Mouse (Mus musculus) cerebellum, adult 18-20 months (tissue): ENCODE results near the gene Usp37.
A peak's percentile ranks its signal among the peaks of the same experiment; 100 is the strongest.

Experiments used
- DNase-seq, 2 experiments: peaks; one replicate each; pipeline ENCODE4 v3.0.0; 2021

Gene Usp37

DNA sequence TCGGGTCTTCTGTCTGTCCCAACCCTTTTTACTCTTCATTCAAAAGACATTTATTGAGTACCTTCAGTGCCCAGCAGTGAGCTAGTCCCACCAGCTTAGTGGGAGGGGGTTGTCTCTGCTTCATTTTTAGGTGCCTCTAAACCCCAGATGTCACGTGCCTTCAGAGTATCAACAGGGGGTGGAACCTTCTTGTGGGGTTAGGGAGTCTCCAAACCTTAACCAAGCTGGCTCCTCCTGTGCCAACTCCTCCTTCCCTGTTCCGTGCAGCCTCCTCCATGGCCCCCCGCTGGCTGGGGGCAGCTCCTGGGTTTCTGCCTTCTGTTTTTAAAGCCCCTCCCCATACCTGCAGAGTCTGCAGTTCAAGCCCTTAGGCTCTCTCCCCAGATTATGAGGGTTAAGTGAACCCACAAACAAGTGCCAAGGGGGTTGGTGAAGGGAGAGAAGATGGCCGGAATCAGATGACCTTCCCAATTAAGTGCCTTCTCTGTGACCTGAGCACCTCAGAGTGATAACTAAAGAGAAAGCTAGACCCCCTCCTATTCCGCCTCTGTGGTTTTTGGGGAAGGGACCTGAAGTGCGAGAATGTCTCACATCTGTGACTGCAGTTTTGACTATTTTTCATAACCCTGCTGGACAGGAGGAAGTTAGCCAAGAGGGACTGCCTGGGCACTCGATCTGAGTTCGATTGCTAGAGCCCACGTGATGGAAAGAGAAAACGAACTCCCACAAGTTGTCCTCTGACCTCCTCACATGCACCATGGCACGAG lies 147.4 kb downstream of the Usp37 start:
- peak in 1 of 2 experiments; percentile 21 for DNase-seq

GRCm38 (mm10) chr1:74395290-74395689 lies 148.8 kb downstream of the Usp37 start:
- peak in 1 of 2 experiments; percentile 11 for DNase-seq

- DNase-seq = no peak
Observed at GRCm38 (mm10) chr1:74394858-74395257, 149.2 kb downstream of the Usp37 start.

DNA sequence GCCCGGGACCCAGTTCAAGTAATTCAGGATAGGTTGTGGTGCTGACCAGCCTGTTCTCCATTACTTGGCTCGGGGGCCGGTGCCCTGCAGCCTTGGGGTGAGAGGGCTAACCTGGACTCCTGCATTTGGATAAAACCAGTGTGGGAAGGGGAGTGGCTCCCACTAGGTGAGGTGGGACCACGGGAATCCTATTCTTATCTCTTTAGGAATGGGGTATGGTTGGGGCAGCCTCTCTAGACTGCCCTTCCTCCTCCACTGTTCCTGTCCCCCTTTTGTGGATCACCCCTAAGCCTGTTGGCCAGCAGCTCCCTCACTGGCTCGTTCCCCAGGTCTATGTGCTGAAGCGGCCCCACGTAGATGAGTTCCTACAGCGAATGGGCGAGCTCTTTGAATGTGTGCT lies 149.8 kb downstream of the Usp37 start:
- DNase-seq = no peak

DNA sequence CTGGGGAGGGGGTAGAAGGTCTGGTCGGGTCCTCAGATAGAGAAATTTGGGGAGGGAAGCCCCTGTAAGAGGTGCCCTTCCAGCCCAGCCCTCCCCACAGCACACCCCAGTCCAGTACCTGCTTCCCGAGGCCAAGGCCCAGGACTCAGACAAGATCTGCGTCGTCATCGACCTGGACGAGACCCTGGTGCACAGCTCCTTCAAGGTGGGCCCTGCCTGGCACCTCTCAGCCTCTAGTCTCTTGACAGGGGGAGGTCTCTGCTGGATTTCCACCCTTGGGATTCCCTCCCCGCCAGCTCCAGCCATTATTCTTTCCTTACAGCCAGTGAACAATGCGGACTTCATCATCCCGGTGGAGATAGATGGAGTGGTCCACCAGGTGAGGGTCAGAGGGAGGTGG lies 150.4 kb downstream of the Usp37 start:
- peak in 1 of 2 experiments; percentile 11 for DNase-seq

- peak in 1 of 2 experiments; percentile 34 for DNase-seq
Observed at GRCm38 (mm10) chr1:74393010-74393409, 151.1 kb downstream of the Usp37 start.

DNA sequence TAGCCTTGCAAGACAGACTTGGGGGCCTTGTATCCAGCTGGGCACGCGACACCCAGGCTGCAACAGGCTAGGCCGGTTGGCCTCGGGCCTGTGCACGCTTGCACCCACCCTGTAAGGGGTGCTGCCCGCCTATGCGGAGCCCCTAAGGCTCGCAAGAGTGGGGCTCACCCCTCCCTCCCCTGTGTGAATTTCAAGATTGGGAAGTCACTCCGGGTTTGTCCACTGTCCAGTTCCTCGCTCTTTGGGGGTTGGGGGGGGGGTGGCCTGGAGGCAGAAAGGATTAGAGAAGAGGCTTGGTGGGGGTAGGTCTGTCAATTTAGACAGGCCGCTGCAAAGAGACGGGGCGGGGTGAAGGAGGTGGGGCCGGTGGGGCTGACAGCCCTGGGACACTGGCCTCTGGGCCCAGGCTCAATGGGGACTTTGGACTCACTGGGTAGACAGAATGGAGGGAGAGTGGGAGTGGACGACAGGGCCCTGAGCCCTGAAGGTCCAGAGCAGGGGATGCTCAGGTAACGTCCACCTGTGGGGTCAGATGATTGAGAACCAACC lies 151.6 kb downstream of the Usp37 start:
- DNase-seq = peak in 1 of 2 experiments; percentile 28

DNA sequence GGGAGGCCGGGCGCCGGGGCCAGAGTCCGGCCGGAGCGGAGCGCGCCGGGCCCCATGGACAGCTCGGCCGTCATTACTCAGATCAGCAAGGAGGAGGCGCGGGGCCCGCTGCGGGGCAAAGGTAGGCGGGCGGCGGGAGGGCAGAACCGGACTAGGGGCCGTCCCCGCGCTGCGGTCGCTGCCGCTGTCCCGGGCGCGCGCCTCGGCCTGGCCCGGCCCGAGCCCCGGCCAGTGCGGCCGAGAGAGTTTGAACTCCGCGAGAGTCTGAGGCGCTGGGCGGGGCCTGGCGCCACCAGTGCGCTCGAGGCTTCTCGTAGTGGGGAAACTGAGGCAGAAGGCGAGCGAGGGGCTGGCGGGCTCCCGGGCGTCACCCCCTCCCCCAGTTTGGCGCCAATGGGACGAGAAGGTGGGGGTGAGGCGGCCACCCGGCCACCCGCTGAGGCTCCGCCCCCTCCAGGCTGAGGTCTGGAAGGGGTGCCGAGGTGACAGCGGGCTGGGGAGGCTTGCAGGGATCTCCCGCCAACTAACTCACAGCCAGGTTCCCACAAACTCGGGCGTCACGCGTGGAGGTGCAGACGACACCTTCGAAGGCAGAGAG lies 152.1 kb downstream of the Usp37 start:
- peak; percentile 50 to 72 for DNase-seq

DNA sequence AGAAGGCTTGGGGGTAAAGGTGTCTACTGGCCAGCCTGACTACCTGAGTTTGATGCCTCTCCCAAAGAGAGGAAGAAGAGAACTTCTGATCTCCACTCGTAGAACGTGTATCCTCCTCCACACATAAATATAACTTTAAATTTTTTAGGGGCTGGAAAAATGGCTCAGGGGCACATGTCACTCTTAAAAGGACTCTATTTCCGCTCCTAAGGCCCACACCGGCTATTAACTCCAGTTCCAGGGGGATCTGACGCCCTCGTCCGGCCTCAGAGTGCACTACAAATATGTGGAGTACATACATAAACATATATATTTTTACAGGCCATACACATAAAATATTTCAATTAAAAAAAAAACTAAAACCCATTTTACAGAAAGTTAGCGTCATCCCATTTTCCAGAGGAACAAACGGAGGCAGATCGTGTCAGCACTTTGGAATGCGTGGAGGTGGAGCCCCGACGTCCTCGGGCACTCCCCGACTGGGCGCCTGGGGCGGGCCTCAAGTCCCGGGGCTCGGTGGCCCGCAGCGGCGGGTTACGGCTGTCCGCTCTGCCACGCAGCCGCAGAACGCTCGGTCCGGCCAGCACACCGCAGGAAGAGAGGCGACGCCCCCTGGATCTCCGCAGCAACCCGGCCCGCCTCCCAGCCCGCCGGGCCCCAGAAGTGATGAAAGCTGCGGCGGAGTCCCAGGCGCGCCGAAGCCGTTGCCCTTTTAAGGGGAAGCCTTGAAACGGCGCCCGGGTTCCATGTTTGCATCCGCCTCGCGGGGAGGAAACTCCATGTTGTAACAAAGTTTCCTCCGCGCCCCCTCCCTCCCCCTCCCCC lies 152.9 kb downstream of the Usp37 start, which contains the start of gene Ctdsp1:
Ctdsp1 (plus strand) TSS at position 586 of the 825 bp plus-strand sequence.
- DNase-seq = peak; percentile 95 to 97

- DNase-seq = peak; percentile 58 to 69
Observed at GRCm38 (mm10) chr1:74390287-74390906, 153.7 kb downstream of the Usp37 start.

- DNase-seq = no peak
Observed at GRCm38 (mm10) chr1:74389831-74390286, 154.2 kb downstream of the Usp37 start.

GRCm38 (mm10) chr1:74388398-74388920 lies 155.6 kb downstream of the Usp37 start:
- DNase-seq = peak in 1 of 2 experiments; percentile 10

GRCm38 (mm10) chr1:74387386-74387988 lies 156.6 kb downstream of the Usp37 start:
- peak in 1 of 2 experiments; percentile 28 for DNase-seq

- peak; percentile 91 to 94 for DNase-seq
Observed at GRCm38 (mm10) chr1:74386714-74387385, 157.2 kb downstream of the Usp37 start.

GRCm38 (mm10) chr1:74386363-74386713 lies 157.7 kb downstream of the Usp37 start:
- no peak for DNase-seq

- DNase-seq = no peak
Observed at GRCm38 (mm10) chr1:74385531-74385930, 158.6 kb downstream of the Usp37 start.
